Mouse (Mus musculus) midbrain, embryonic 15.5 days (tissue): ENCODE measurements at regions not wholly inside any gene's neighbourhood (a gene's known extent, or its start where the extent isn't known, plus 50 kb on each side); places are given as distances from the start of the nearest gene placed in this dataset.

Experiments used
- ATAC-seq: fragments of 200-750 bp; cut with Nextera tagmentation; replicated peaks from 2 replicates; pipeline ENCODE4 v1.8.0; 2017; ENCODE audit warnings: moderate TSS enrichment
- H3K27ac ChIP-seq: fragments of 300-500 bp; sonication (generic); 2 replicates; pipeline ENCODE4 v1.5.1; 2015; ENCODE audit warnings: mild to moderate bottlenecking, inconsistent platforms
- H3K27me3 ChIP-seq: fragments of 300-500 bp; sonication (generic); replicated peaks from 2 replicates; pipeline ENCODE4 v1.6.1; 2015; ENCODE audit warnings: inconsistent platforms
- H3K36me3 ChIP-seq: fragments of 300-500 bp; sonication (generic); replicated peaks from 2 replicates; pipeline ENCODE4 v1.6.1; 2015; ENCODE audit warnings: inconsistent platforms
- H3K4me1 ChIP-seq: fragments of 300-500 bp; sonication (generic); 2 replicates; pipeline ENCODE4 v1.6.1; 2015; ENCODE audit warnings: inconsistent platforms
- H3K4me2 ChIP-seq: fragments of 300-500 bp; sonication (generic); 2 replicates; pipeline ENCODE4 v1.6.1; 2015; ENCODE audit warnings: inconsistent platforms, mild to moderate bottlenecking, moderate library complexity
- H3K4me3 ChIP-seq: fragments of 300-500 bp; sonication (generic); 2 replicates; pipeline ENCODE4 v1.5.1; 2015; ENCODE audit warnings: mild to moderate bottlenecking, inconsistent platforms
- H3K9ac ChIP-seq: fragments of 300-500 bp; sonication (generic); 2 replicates; pipeline ENCODE4 v1.6.1; 2015; ENCODE audit warnings: mild to moderate bottlenecking, inconsistent platforms
- H3K9me3 ChIP-seq: fragments of 300-500 bp; sonication (generic); 2 replicates; pipeline ENCODE4 v1.6.1; 2016; ENCODE audit warnings: inconsistent platforms
- WGBS: fragments of 180-500 bp; shearing (Covaris S2); methylation state at CpG from one replicate; pipeline ENCODE4 v1.1.7; 2015; ENCODE audit warnings: mixed read lengths; 5-methylcytosine and 5-hydroxymethylcytosine counted together

DNA sequence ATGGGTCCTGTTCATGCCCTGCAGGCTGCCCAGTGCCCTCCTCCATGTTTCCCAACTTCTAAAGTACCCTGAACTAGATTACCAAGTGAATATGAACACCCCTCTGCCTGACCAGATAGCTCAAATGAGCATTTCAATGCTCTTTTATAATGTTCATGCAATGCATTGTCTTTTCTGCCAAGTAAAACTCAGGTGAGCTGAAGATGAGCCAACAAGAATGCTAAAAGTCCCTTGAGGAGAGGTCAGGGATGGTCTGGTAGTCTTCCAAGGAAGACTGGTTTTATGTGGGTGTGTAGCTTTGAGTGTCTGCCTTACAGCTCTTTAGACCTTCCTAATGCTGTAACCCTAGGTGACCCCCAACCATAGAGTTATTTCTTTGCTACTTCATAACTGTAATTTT, 58.0 kb upstream of the Abca12 start:
- H3K4me2 ChIP-seq: no peak overlapping the region

DNA sequence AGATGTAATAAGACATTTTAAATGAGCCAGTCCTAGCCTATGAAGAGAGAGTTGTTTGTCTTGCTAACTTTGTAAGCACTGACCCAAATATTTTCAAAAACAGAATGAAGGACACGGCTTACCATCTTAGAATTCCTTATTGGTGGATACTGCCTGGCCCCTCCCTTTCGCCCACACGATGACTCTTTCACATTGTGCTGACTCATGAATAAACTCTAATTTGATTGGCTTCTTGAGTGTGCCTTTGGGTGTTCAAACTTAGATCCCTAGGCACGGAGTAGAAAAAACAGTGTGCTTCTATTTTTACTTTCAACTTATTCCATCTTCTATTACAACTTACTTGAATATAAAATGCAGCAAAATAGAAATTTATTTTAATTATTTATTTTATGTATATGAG, 68.4 kb upstream of the Abca12 start:
- whole genome bisulfite sequencing: 94% methylated on average over 4 of the region's 4 CpGs
- Histone ChIP-seq H3K27ac (no peak overlapping the region), H3K4me3 (no peak overlapping the region)

More for the DNA sequence above, 58.0 kb upstream of the Abca12 start:
- H3K36me3 ChIP-seq: no peaks in the 10 kb centered on the region
- H3K27me3 ChIP-seq: no peaks in the 10 kb centered on the region
- no peak for ATAC-seq
- H3K9me3 ChIP-seq: no peaks in the 10 kb centered on the region
- H3K27ac ChIP-seq: no peak overlapping the region
- H3K9ac ChIP-seq: no peak overlapping the region
- no peak overlapping the region for H3K4me3 ChIP-seq
- H3K4me1 ChIP-seq: no peaks in the 10 kb centered on the region

DNA sequence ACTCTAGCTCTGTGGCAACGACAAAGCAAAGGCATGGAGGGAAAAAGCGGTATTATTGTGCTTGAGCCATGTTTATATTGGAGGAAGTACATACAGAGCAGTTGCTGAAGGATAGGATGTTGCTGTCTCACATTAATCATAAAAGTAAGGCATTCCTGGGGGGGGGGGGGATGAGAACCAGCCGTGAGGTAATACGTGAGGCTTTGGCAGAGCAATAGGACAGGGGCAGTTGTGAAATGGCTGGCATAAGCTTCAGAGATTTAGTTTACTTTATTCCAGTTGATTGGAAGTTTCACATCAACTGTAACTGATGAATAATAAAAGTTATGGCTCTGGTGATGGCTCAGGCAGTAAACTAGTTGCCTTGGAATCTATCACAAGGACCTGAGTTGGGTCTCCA, 62.4 kb upstream of the Atic start:
- no peak for ATAC-seq
- WGBS: 87% methylated on average over 4 of the region's 4 CpGs

More for the DNA sequence above, 68.4 kb upstream of the Abca12 start:
- Histone ChIP-seq H3K9me3 (no peaks in the 10 kb centered on the region), H3K4me2 (no peak overlapping the region), H3K9ac (no peak overlapping the region), H3K36me3 (no peaks in the 10 kb centered on the region), H3K27me3 (no peaks in the 10 kb centered on the region), H3K4me1 (no peaks in the 10 kb centered on the region)
- ATAC-seq: no peak

DNA sequence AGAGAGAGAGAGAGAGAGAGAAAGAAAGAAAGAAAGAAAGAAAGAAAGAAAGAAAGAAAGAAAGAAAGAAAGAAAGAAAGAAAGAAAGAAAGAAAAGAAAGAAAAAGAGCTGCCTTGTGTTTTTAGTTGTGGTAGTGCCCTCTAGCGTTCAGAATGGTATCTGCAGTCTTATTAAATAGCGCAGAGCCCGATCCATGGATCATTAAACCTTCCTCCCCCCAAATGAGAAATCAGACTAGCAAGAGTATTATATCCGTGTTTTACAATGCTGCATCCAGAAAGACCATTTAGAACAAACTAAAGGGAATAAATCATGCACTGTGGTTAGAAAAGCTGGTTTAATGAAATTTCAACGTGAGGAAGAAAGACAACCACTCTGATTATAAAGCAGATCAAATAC, 51.1 kb upstream of the Atic start:
- peak overlapping the region; percentile 20; the same call in 1 of the 2 replicates for H3K27ac ChIP-seq
- 5% methylated on average over 5 of the region's 5 CpGs for WGBS
- peaks cover 12% of the 10 kb centered on the region for H3K4me1 ChIP-seq
- no peak overlapping the region for H3K4me3 ChIP-seq
- H3K9me3 ChIP-seq: no peaks in the 10 kb centered on the region
- peak overlapping the region; percentile 26 for H3K4me2 ChIP-seq
- no peaks in the 10 kb centered on the region for H3K27me3 ChIP-seq
- no peaks in the 10 kb centered on the region for H3K36me3 ChIP-seq
- ATAC-seq: no peak
- no peak overlapping the region for H3K9ac ChIP-seq

More for the DNA sequence above, 62.4 kb upstream of the Atic start:
- no peak overlapping the region for H3K4me3 ChIP-seq
- H3K4me2 ChIP-seq: no peak overlapping the region
- H3K9ac ChIP-seq: no peak overlapping the region
- no peaks in the 10 kb centered on the region for H3K27me3 ChIP-seq
- no peaks in the 10 kb centered on the region for H3K9me3 ChIP-seq
- no peaks in the 10 kb centered on the region for H3K4me1 ChIP-seq
- H3K36me3 ChIP-seq: no peaks in the 10 kb centered on the region
- no peak overlapping the region for H3K27ac ChIP-seq

DNA sequence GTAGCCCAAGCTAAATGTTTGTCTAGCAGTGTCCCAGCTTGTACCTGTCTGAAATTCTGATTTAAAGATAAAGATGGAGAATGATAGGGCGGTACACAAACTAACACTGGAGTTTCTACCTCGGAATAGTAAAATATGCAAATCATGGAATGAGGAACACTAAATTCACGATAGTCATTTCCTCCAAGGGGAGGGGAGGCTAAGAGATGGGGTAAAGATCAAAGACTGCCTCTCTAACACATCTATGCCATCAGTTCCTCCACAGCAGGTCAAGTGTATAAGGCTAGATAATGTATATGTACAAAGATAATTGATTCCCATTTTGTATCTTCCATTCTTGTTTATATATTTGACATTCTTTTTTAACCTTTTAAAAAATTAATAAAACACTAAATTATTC, 50.4 kb upstream of the Atic start:
- Histone ChIP-seq H3K4me1 (peaks cover 12% of the 10 kb centered on the region), H3K9me3 (no peaks in the 10 kb centered on the region), H3K4me3 (no peak overlapping the region), H3K9ac (no peak overlapping the region), H3K27ac (peak overlapping the region; percentile 20; the same call in 1 of the 2 replicates), H3K36me3 (no peaks in the 10 kb centered on the region), H3K27me3 (no peaks in the 10 kb centered on the region), H3K4me2 (no peak overlapping the region)
- ATAC-seq: no peak
- 48% methylated on average over 3 of the region's 3 CpGs for WGBS
